Mouse (Mus musculus): ENCODE measurements around the gene Htr5b. TPM values are rescaled to one million over a fixed set of nuclear protein-coding genes. Genes with fewer than 3 reads are reported as not detected.

Gene Htr5b
- polyA plus RNA-seq, 1 experiment, result not detected

DNA sequence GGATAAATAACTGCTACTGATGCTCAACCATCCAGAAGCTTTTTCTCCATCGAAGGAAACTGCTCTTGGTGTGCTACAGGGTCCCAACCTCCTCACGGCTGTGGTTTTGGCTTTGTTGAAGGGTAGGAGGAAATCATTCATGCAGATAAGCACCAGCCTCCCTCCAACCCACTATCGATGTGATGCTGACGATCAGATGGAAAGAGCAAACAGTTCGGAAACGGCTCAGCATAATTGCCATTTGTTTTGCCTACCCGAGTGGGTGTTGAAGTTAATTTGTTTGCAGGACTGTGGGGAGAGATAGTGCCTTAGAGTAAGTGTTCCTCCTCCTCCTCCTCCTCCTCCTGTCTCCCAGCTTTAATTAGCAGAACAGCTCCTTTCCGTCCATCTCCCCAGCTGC is 12.1 kb upstream of the Htr5b start:
- Histone ChIP-seq H3K27ac (ENCODE audit: insufficient read depth, low read depth, low read length) (no peak overlapping the region), H3K4me3 (ENCODE audit: insufficient read depth, low read length) (no peak overlapping the region), H3K4me1 (ENCODE audit: control insufficient read depth, insufficient read depth, low read length) (no peaks in the 10 kb centered on the region)
- no peak for TF ChIP-seq CTCF (IDR thresholded peaks at IDR 0.05; ENCODE audit: low read depth, low read length)
- TF ChIP-seq POLR2A (IDR thresholded peaks at IDR 0.05; ENCODE audit: borderline replicate concordance, low read depth, low read length), result no peak

DNA sequence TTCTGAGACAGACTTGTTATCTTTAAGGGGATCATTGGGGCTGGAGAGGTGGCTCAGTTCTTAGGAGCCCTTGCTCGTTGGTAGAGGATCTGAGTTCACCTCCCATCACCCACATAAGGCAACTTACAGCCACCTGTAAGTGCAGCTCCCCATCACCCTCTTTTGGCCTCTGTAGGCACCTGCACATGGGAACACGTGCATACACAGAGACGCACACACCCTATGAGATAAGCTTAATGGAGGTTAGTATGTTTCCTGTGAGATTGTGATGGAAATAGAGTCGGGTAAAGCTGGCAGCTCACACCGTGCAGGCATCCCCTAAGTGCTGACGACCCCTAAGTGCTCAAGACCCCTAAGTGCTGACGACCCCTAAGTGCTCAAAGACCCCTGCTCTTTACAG is 3.2 kb upstream of the Htr5b start:
- Histone ChIP-seq H3K4me3 (ENCODE audit: insufficient read depth, low read length) (no peak overlapping the region), H3K27ac (ENCODE audit: insufficient read depth, low read depth, low read length) (no peak overlapping the region), H3K4me1 (ENCODE audit: control insufficient read depth, insufficient read depth, low read length) (no peaks in the 10 kb centered on the region)
- TF ChIP-seq POLR2A (IDR thresholded peaks at IDR 0.05; ENCODE audit: borderline replicate concordance, low read depth, low read length) (no peak), CTCF (IDR thresholded peaks at IDR 0.05; ENCODE audit: low read depth, low read length) (no peak)

DNA sequence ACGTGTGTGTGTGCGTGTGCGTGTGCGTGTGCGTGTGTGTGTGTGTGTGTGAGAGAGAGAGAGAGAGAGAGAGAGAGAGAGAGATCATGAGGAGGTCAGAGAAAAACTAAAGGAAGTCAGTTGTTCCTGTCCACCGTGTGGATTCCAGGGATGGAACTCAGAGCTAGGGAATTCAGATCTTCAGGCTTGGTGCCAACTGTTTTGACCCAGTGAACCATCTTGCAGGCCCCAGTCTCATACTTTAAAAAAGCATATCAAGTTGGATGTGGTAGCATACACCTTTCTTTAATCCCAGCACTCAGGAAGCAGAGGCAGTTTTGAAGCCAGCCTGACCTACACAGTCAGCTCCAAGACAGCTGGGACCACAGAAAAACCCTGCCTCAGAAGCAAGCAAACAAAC is 1.0 kb upstream of the Htr5b start:
- no peak overlapping the region for H3K4me3 ChIP-seq (ENCODE audit: insufficient read depth, low read length)
- no peaks in the 10 kb centered on the region for H3K4me1 ChIP-seq (ENCODE audit: control insufficient read depth, insufficient read depth, low read length)
- TF ChIP-seq CTCF (IDR thresholded peaks at IDR 0.05; ENCODE audit: low read depth, low read length), result no peak
- TF ChIP-seq POLR2A (IDR thresholded peaks at IDR 0.05; ENCODE audit: borderline replicate concordance, low read depth, low read length), result no peak
- no peak overlapping the region for H3K27ac ChIP-seq (ENCODE audit: insufficient read depth, low read depth, low read length)

DNA sequence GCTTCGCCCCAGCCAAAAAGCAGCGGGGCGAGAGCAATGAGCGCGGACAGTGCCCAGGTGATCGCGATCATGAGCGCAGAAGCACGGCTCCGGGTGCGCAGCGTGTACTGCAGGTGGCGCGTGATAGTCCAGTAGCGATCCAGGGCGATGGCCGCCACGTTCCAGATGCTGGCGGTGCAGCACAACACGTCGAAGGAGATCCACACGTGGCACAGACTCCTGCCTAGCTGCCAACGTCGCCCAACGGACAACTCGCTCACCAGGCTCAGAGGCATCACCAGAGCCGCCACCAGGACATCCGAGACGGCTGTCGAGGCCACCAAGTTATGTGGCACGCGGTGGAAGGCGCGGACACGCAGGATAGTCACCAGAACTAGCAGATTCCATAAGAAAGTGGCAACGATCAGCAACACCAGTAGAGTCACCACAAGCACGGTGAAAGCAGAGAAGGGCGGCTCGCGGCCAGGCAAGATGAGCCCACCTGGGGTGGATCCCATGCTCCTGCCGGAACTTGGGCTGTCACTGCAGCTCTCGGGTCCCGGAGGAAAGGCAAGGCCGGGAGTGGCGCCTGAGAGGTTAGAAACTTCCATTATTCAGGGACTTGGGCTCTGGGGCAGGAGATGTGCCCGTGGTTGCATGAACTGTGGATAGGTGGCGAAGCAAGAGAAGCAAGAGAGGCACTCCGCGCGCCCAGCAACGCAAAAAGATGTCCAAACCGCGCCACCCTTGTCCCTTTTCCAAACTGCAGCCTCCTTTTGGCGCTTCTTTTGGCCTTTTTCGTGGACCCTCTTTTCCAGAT is 466 bp downstream of the Htr5b start:
- H3K4me1 ChIP-seq (ENCODE audit: control insufficient read depth, insufficient read depth, low read length), result no peaks in the 10 kb centered on the region
- H3K4me3 ChIP-seq (ENCODE audit: insufficient read depth, low read length), result no peak overlapping the region
- TF ChIP-seq CTCF (IDR thresholded peaks at IDR 0.05; ENCODE audit: low read depth, low read length), result no peak
- no peak for TF ChIP-seq POLR2A (IDR thresholded peaks at IDR 0.05; ENCODE audit: borderline replicate concordance, low read depth, low read length)
- H3K27ac ChIP-seq (ENCODE audit: insufficient read depth, low read depth, low read length), result no peak overlapping the region

DNA sequence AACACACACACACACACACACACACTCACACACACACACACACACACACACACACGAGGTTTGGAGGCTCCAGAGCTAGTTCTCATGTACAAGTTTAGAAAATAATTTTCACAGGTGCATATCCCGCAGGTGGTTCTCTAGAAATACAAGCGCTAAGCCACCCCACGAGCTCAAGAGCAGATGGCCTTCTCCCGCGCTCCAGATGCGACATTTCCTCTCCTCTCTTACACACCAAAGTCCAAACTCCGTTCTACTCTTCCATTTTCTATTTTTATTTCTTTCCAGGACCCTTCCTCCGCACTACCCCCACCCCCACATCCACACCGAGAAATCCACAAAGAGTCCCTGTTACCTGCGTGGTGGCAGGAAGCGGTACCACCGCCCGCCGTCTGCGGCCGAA is 1.2 kb downstream of the Htr5b start:
- no peak overlapping the region for H3K27ac ChIP-seq (ENCODE audit: insufficient read depth, low read depth, low read length)
- H3K4me1 ChIP-seq (ENCODE audit: control insufficient read depth, insufficient read depth, low read length), result no peaks in the 10 kb centered on the region
- TF ChIP-seq CTCF (IDR thresholded peaks at IDR 0.05; ENCODE audit: low read depth, low read length), result no peak
- TF ChIP-seq POLR2A (IDR thresholded peaks at IDR 0.05; ENCODE audit: borderline replicate concordance, low read depth, low read length), result no peak
- H3K4me3 ChIP-seq (ENCODE audit: insufficient read depth, low read length), result no peak overlapping the region

DNA sequence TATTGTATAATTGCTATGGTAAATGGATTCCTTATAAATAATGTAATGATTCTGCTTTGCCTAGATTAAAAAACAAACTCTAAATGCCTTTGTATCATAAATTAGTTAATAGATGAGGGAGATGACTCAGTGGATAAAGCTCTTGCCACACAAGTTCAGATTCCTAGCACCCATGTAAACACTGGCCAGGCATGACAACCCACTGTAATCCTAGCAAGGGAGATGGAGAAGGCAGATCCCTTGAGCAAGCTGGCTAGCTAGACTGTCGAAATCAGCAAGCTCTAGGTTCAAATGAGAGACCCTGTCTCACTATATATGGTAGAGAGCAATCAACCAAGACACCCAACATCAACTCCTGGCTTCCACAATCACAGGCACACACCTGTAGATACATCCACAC is 9.7 kb downstream of the Htr5b start:
- Histone ChIP-seq H3K27ac (ENCODE audit: insufficient read depth, low read depth, low read length) (no peak overlapping the region), H3K4me3 (ENCODE audit: insufficient read depth, low read length) (no peak overlapping the region), H3K4me1 (ENCODE audit: control insufficient read depth, insufficient read depth, low read length) (peaks cover 2% of the 10 kb centered on the region; the same call in 1 of the 2 replicates)
- no peak for TF ChIP-seq POLR2A (IDR thresholded peaks at IDR 0.05; ENCODE audit: borderline replicate concordance, low read depth, low read length)

DNA sequence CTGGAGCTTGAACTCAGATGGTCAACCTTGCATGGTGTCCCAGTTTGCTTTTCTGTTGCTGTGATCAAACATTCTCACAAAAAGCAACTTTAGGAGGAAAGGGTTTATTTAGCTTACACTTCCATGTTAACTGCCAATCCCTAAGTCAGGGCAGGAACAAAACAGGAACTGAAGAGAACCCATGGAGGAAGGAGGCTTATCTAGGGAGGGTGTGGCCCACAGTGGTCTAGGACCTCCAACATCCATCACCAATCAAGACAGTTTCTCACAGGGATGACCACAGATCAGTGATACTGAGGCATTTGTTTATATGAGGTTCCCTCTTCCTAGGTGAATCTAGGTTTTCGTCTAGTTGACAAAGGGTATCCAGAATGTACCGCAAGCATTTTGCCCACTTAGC is 16.3 kb downstream of the Htr5b start:
- H3K27ac ChIP-seq (ENCODE audit: insufficient read depth, low read depth, low read length), result no peak overlapping the region
- no peak overlapping the region for H3K4me3 ChIP-seq (ENCODE audit: insufficient read depth, low read length)
- TF ChIP-seq CTCF (IDR thresholded peaks at IDR 0.05; ENCODE audit: low read depth, low read length) (no peak), POLR2A (IDR thresholded peaks at IDR 0.05; ENCODE audit: borderline replicate concordance, low read depth, low read length) (no peak)
- H3K4me1 ChIP-seq (ENCODE audit: control insufficient read depth, insufficient read depth, low read length), result peaks cover 24% of the 10 kb centered on the region

DNA sequence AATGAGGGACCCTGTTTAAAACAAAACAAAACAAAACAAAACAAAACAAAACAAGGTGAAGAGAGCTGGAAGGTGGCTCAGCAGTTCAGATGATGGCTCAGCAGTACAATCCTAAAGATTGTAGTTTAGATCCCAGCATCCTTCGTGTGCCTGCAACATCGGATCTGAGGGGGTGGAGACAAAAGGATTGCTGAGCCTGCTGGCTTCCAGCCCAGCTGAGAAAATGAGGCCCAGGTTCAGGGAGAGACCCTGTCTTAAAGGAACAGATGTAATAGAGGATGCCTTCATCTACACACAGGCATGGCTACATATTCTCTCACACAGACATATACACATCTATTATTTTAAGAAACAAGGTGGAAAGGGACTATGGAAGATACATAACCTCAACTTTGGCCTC is 17.1 kb downstream of the Htr5b start:
- Histone ChIP-seq H3K27ac (ENCODE audit: insufficient read depth, low read depth, low read length) (no peak overlapping the region), H3K4me3 (ENCODE audit: insufficient read depth, low read length) (no peak overlapping the region), H3K4me1 (ENCODE audit: control insufficient read depth, insufficient read depth, low read length) (peaks cover 24% of the 10 kb centered on the region)
- TF ChIP-seq CTCF (IDR thresholded peaks at IDR 0.05; ENCODE audit: low read depth, low read length) (no peak), POLR2A (IDR thresholded peaks at IDR 0.05; ENCODE audit: borderline replicate concordance, low read depth, low read length) (no peak)

DNA sequence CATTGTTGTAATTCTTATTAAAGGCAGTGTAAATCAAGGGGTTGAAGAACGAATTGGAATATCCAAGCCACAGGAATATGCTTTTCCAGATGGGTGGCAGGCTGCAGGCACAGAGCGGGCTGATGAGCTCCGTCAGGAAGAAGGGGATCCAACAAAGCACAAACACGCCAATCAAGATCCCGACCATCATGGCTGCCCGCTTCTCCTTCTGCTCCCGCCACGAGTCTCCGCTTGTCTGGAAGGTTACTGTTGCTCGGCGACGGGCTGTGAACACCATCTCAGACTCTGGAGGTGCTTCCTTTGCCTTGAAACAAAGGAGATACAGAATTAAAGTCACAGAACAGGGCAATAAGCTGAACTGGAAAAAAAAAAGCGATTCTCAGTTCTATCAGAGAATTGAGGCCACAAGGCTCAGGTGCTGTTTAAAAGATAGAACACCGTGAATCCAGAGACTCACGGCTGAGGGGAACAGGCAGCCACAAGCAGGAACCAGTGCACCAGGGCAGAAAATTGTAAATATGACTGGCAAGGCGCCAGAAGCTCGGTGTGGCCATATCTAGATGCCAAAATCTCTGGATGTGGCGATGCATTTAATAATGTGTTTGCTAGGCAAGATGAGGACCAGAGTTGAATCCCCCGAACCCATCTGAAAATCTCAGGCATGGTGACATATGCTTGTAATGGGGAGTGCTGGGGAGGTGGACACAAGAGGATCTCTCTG is 17.7 kb downstream of the Htr5b start:
- TF ChIP-seq CTCF (IDR thresholded peaks at IDR 0.05; ENCODE audit: low read depth, low read length), result no peak
- no peak for TF ChIP-seq POLR2A (IDR thresholded peaks at IDR 0.05; ENCODE audit: borderline replicate concordance, low read depth, low read length)
- Histone ChIP-seq H3K4me3 (ENCODE audit: insufficient read depth, low read length) (no peak overlapping the region), H3K4me1 (ENCODE audit: control insufficient read depth, insufficient read depth, low read length) (peaks cover 24% of the 10 kb centered on the region), H3K27ac (ENCODE audit: insufficient read depth, low read depth, low read length) (no peak overlapping the region)

DNA sequence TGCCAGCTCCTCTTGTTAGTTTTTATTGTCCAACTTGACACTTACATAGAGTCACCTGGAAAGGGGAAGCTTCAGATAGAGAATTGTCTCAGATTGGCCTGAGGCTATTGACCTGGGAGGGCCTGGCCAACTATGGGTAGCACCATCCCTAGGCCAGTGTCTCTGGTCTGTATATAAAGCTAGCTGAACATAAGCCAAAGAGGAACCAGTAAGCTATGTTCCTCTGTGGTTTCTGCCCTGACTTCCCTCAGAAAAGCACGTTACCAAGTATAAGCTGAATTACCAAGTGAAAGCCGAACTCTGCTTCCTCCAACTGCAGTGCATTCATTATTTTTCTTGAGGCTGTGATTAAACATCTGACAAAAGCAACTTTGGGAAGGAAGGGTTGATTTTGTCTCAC is 19.5 kb downstream of the Htr5b start:
- Histone ChIP-seq H3K4me3 (ENCODE audit: insufficient read depth, low read length) (no peak overlapping the region), H3K27ac (ENCODE audit: insufficient read depth, low read depth, low read length) (peak overlapping the region; percentile 87), H3K4me1 (ENCODE audit: control insufficient read depth, insufficient read depth, low read length) (peaks cover 24% of the 10 kb centered on the region)
- no peak for TF ChIP-seq POLR2A (IDR thresholded peaks at IDR 0.05; ENCODE audit: borderline replicate concordance, low read depth, low read length)
- TF ChIP-seq CTCF (IDR thresholded peaks at IDR 0.05; ENCODE audit: low read depth, low read length), result no peak
